Mouse (Mus musculus) embryonic stem cell, embryonic (primary cell): ENCODE data around the gene Gm48552.

Experiments used
- CTCF ChIA-PET, 4 experiments: fragments of 300-600 bp in 2 of 4; fragments of 350-600 bp in 2 of 4; sonication (Branson Sonifier 250); formaldehyde crosslinking; loops; one replicate each; lab custom pipeline; 2022; ENCODE audit warnings: inconsistent platforms in 2 of 4; lab: Charles Lee
- POLR2A ChIA-PET, 4 experiments: fragments of 300-600 bp in 2 of 4; fragments of 350-600 bp in 2 of 4; sonication (Branson Sonifier 250); formaldehyde crosslinking; loops; one replicate each; lab custom pipeline; 2022; ENCODE audit warnings: antibody characterized with exemption in 4 of 4, inconsistent platforms in 1 of 4; lab: Charles Lee

The Gm48552 gene

DNA sequence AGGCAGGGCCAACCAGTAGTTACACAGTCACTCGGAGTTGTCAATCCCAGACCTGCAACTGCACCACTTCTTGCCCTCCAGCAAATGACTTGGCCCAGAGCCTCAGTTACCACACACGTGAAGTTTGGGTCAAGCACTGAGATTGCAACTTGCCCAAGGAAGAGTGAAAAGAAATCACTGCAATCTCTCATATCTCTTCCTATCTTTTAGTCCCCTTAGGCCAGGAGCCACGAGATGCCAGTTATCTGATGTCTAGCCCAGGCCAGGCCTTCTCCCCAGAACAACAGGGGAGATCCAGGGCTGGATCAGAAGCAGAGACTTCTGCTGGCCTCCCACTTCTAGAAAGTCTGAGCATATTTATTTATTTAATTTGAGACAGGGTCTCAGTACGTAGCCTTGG lies 33.3 kb upstream of the Gm48552 start:
- CTCF ChIA-PET, result interaction anchor here in 3 of 4 experiments (1.0 to 1.6 kb wide), 5 partner anchors 9 to 95 kb away, joined by 3 to 9 read pairs (median 5); partner anchors contain the start of gene Pip5k1c (in 2 of the 3)
- POLR2A ChIA-PET, result interaction anchor here (0.6 to 4.0 kb wide), 32 partner anchors 9 to 423 kb away, joined by 3 to 17 read pairs (median 5); partner anchors contain the start of genes 4930404N11Rik (in 4 of the 4), Cactin (in 2 of the 4), Fzr1 (in 2 of the 4) and Apba3 (in 1 of the 4)

DNA sequence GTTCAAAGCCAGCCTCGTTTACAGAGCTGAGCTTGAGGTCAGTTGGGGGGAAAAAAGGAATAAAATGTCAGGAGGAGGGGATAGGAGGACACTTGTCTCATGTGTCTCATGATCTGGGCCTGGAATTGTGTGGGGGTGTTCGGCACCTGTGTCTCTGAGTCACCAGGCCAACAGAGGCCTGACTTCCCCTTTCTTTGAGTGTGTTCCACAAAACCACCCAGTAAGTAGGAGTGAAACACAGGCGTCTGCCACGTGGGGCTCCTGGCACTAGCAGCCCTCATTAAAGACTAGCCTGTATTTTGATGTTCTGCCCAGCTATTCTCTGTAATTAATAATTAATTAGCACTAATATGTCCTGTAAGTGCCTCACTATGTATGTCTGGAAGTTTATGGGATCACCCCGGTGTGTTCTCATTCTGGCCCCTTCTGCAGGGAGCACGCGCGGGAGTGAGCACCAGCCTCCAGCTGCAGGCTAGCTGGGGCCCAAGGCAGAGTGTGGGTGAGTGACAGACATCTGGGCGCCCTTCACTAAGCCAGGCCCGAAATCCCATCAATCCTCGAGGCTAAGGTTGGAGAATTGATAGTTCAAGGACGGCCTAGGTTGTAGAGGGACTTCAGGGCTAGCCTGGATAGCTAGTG lies 32.3 kb upstream of the Gm48552 start:
- CTCF ChIA-PET, result interaction anchor here in 3 of 4 experiments (0.6 to 1.2 kb wide), 7 partner anchors 10 to 1862 kb away, joined by 3 to 5 read pairs (median 3); no protein-coding TSS in a partner anchor

DNA sequence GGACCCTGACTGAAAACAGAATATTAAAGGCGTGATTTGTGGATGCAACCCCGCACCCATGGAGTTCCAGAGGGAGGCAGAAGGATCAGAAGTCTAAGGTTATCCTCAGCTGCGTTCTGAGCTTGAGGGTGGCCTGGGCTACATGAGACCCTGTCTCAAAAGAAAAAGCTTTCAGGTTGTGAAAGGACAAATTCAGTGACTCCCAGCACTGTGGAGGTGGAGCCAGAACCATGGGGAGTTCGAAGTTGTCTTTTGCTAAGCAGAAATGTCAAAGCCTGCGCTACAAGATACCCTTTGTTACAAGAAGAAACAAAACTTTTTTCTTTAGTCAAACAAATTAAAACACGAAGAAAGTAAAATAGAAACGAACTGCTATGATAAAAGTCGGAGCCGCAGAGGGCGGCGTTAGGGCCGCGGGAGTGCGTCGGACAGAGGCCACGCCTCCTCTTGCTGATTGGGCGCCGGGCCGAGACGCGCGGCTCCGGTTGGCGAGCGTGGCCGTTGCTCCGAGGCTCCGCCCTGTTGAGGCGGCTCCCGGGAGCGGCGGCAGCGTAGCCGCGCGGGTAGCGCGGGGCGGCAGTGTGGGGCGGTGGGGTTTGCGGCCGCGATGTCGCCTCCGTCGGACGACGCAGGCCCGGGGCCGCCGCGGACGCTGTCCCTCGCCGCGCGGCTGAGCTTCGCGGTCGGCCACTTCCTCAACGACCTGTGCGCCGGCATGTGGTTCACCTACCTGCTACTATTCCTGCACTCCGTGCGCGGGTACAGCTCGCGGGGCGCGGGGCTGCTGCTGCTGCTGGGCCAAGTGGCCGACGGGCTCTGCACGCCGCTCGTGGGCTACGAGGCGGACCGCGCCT lies 31.6 kb upstream of the Gm48552 start, which contains the start of gene Mfsd12:
TSS of gene Mfsd12 (plus strand) at position 501 of the 854 bp plus-strand sequence.
- CTCF ChIA-PET, result interaction anchor here in 3 of 4 experiments (0.5 to 1.2 kb wide), 8 partner anchors 9 to 1861 kb away, joined by 3 to 5 read pairs (median 3); no protein-coding TSS in a partner anchor
- POLR2A ChIA-PET, result interaction anchor here in 3 of 4 experiments (0.8 to 2.2 kb wide), 13 partner anchors 8 to 427 kb away, joined by 3 to 11 read pairs (median 5); partner anchors contain the start of genes 4930404N11Rik (in 2 of the 3), Cactin (in 1 of the 3), Fzr1 (in 1 of the 3) and Gadd45b (in 1 of the 3)

More for the DNA sequence above, 32.3 kb upstream of the Gm48552 start:
- POLR2A ChIA-PET, result interaction anchor here in 3 of 4 experiments (0.6 to 2.2 kb wide), 14 partner anchors 9 to 427 kb away, joined by 3 to 11 read pairs (median 4); partner anchors contain the start of genes 4930404N11Rik (in 2 of the 3), Cactin (in 1 of the 3), Fzr1 (in 1 of the 3) and Gadd45b (in 1 of the 3)

DNA sequence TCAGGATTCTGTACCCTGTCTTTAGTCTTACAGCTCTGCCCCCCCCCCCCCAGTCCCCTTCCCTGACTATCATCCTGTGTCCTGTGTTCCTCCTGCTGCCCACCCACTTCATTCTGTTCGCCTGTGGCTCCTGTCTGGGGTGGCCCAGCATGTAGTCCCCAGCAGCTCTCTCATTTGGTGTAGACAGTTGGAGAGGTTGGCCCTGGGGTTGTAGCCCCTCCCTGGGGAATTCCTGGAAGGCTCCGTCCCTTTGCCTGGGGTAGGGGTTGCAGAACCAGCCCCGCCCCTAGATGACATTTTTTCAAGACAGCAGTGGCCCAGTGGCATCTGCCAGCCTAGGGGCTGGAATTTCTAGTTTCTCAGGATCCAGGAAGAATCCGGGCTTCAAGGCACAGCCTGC lies 30.6 kb upstream of the Gm48552 start:
- POLR2A ChIA-PET, result interaction anchor here in 2 of 4 experiments (0.6 to 5.1 kb wide), 7 partner anchors 8 to 41 kb away, joined by 3 to 31 read pairs (median 5); partner anchors contain the start of genes Fzr1 (in 2 of the 2), 4930404N11Rik (in 1 of the 2) and Cactin (in 1 of the 2)
- CTCF ChIA-PET, result interaction anchor here in 2 of 4 experiments (0.7 to 1.3 kb wide), 3 partner anchors 12 to 166 kb away, joined by 3 to 5 read pairs (median 3); partner anchors contain the start of gene Pip5k1c (in 1 of the 2)

DNA sequence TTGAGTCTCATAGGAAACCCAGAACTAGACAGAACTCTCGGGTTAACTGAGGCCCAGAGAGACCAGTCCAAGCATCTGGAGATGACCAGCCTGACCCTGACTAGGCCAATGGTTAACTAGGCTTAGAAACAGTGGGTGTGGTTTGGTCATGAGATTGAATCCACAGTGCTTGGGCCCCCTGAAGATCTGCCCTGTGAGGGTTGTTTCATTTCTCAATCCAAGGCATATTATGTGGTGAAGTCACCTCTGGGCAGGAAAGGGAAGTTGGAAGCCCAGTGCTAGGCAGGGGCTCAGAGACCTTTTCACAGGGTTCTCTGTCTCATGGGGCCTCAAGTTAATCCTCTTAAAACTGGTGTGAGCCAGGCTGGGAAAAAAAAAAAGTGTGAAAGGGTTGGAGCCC lies 30.0 kb upstream of the Gm48552 start:
- ChIA-PET POLR2A (interaction anchor here in 2 of 4 experiments (0.5 to 5.1 kb wide), 5 partner anchors 13 to 1655 kb away, joined by 3 to 31 read pairs (median 3); partner anchors contain the start of genes Cactin (in 1 of the 2) and Fzr1 (in 1 of the 2)), CTCF (interaction anchor here in 2 of 4 experiments (0.6 to 1.3 kb wide), 4 partner anchors 12 to 373 kb away, joined by 3 to 5 read pairs (median 3); partner anchors contain the start of gene Pip5k1c (in 1 of the 2))

DNA sequence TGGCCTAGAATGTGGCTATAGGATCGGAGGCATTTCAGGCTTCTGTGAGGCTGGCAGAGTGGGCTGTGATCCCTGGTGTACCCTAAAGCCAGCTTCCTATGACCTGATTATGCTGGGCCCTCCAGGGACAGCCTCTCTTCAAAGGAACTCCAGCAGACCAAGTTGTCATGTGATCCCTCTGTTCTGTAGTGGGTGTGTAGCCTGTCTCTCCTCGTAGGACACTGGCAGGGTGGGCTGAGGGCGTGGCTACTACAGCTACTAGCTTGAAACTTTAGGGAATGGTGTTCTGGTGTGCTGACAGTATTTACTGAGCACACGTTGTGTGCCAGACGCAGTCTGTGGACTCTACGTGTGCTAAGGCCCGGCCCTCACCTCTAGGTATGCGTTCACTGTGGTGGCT lies 28.1 kb upstream of the Gm48552 start:
- POLR2A ChIA-PET, result interaction anchor here in 3 of 4 experiments (0.6 to 5.5 kb wide), 24 partner anchors 9 to 1193 kb away, joined by 3 to 35 read pairs (median 4); partner anchors contain the start of genes Dohh (in 2 of the 3), Fzr1 (in 2 of the 3), Gm48551 (in 2 of the 3) and Pip5k1c (in 2 of the 3)
- CTCF ChIA-PET, result interaction anchor here in 2 of 4 experiments (0.7 to 2.2 kb wide), 10 partner anchors 10 to 71 kb away, joined by 3 to 13 read pairs (median 4); partner anchors contain the start of genes Fzr1 (in 2 of the 2), Hmg20b (in 2 of the 2), Gipc3 (in 1 of the 2) and Pip5k1c (in 1 of the 2)

DNA sequence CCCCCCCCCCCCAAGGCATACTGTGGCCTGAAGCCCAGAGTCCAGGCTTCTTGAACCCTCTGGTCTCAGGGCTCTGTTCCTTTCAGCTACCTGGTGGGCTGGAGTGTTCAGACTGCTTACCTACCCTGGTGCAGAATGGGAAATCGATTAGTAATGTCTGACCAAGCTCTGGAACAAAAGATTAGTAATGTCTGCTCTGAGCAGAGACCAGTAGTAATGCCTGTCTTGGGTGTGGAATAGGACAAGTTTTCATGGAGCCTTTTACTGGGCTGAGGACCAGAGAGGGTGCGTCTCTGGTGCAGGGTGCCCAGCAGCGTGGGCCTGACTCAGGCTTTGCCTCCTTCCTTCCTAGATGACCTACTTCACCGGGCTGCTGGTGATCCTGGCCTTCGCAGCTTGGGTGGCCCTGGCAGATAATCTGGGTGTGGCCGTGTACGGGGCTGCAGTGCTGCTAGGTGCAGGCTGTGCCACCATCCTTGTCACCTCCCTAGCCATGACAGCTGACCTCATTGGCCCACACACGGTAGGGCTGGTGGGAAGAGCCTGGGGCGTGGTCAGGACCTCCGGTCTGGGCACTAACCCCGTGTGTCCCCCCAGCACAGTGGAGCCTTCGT lies 26.4 kb upstream of the Gm48552 start:
- ChIA-PET POLR2A (interaction anchor here in 3 of 4 experiments (0.6 to 5.5 kb wide), 20 partner anchors 8 to 96 kb away, joined by 3 to 35 read pairs (median 4); partner anchors contain the start of genes Fzr1 (in 2 of the 3), Apba3 (in 1 of the 3), Cactin (in 1 of the 3) and Dohh (in 1 of the 3)), CTCF (interaction anchor here in 3 of 4 experiments (0.6 to 1.5 kb wide), 12 partner anchors 12 to 801 kb away, joined by 3 to 12 read pairs (median 3); partner anchors contain the start of genes Hmg20b (in 1 of the 3) and Pip5k1c (in 1 of the 3))

DNA sequence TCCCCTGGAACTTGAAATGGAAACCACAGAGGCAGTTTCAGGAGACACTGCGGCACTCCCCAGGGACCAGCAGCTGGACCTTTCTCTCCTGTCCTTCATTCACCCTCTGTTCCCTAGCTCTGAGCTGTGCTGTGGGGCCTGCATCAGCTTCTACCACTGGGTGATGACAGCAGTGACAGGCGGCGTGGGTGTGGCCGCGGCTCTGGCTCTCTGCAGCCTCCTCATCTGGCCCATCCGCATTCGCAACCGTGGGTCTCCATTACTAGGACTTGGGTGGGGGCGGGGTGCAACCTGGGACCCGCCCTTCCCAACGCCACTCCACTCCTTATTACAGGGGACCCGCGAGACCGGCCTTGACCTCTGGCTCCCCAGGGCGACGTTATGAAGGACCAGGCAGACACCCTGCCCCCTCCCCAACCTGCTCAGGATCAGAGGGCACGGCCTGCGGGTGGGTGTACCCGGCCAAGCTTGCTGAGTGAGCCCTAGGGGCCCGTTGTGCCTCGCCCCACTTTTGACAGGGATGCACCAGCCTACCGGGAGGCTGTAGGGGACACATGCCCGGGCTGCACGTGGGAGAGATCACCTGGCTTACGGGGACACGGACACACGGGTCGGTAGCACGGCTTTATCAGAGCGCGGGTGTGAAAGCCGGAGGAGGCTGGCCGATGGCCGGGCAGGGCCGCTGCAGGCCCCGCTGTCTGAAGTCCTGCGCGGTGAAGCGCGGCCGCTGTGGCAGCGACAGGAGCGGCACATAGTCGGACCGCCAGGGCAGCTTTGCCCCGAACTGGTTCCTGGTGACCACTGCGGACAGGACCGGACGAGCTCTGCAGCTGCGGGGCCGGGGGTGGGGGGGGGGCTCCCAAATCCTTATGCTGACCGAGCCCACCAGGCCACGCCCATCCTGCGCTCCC lies 25.1 kb upstream of the Gm48552 start:
- ChIA-PET CTCF (interaction anchor here (0.6 to 1.6 kb wide), 10 partner anchors 15 to 917 kb away, joined by 3 to 5 read pairs (median 3); partner anchors contain the start of gene Pip5k1c (in 1 of the 4)), POLR2A (interaction anchor here in 3 of 4 experiments (0.5 to 8.1 kb wide), 31 partner anchors 8 to 1484 kb away, joined by 3 to 87 read pairs (median 4); partner anchors contain the start of genes Fzr1 (in 3 of the 3), Pip5k1c (in 1 of the 3) and Zfr2 (in 1 of the 3))

DNA sequence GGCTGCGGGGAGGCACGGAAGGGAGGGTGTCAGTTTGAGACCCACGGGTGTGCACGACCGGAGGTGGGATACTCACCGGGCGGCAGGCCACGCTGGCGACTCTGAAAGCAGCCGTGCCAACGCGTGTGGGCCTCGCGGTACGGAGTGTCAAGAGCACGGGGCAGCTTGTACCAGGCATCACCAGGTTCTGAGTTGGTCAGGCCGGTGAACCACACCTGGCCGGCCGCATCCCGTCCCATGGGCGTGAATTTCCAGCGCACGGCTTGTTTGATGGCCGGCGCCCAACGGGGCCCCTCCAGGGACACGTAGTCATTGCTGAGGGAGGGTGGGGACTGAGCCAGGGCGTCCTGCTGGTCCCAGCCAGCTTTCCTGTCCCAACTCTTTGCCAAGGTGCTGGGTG lies 24.1 kb upstream of the Gm48552 start:
- CTCF ChIA-PET, result interaction anchor here in 3 of 4 experiments (0.7 to 1.6 kb wide), 5 partner anchors 14 to 178 kb away, joined by 3 to 5 read pairs (median 3); partner anchors contain the start of gene Pip5k1c (in 1 of the 3)
- POLR2A ChIA-PET, result interaction anchor here in 3 of 4 experiments (0.6 to 8.1 kb wide), 23 partner anchors 9 to 416 kb away, joined by 3 to 87 read pairs (median 4); partner anchors contain the start of genes Fzr1 (in 2 of the 3), Pip5k1c (in 1 of the 3) and Tbxa2r (in 1 of the 3)

DNA sequence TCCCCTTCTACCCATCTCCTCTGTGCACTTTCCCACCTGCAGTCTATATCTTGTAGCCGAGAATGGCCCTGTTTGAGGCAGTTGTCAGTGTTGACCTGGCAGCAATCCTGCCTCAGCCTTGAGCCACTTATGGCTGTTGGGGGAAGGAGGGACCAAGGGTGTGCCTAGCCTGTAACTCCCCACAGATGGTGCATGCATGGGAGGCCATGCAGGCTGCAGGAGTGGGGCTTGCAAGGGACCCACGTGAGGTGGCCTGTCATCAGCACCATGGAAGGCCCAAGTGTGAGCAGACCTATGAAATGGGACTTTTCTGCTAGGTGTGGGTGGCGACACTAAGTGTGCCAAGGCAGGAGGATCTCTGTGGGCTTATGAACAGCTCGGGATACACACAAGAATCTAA lies 23.7 kb upstream of the Gm48552 start:
- ChIA-PET CTCF (interaction anchor here in 1 of 4 experiments (1.0 to 1.7 kb wide), 4 partner anchors 14 to 85 kb away, joined by 3 to 8 read pairs (median 3); partner anchors contain the start of gene Pip5k1c), POLR2A (interaction anchor here (0.9 to 8.1 kb wide), 30 partner anchors 8 to 180 kb away, joined by 3 to 87 read pairs (median 6); partner anchors contain the start of genes Dohh (in 3 of the 4), Gm48551 (in 3 of the 4), Fzr1 (in 2 of the 4) and Mfsd12 (in 2 of the 4))

DNA sequence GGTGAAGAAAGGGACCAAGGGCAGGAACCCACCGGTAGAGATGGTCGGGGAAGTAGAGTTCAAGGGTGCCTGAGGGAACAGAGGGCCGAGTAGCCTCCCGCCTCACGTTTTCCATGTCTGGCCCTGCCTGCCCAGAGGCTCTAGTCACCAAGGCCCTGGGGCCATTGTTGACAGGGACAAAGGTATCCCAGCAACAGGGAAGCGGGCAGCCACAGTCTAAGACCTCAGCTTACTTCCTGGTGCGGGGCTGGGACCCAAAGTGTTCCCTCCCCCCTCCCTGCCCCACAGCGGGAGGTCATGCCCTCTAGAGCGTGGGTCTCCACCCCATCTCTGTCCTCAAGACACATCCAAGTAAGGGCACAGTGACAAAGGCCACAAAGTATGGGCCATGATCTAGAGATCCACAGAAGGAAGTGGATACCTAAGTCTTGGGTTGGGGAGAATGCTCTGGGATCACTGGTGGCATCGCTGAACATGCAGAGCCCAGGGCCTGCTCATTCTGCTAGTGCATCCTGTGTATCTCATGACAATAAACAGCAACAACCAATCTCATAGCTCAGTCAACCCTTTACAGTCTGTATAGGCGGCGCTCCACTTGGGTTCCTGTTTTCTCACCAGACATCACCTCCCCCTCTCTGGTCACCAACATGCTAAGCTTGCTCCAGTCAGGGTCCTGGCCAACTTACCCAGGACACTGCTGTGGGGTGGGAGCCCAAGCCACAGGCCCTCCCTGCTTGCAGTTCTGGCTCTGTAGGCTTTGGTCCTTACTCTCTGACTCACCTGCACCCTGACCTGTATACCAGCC lies 22.9 kb upstream of the Gm48552 start, which contains the start of gene 4930404N11Rik:
TSS of gene 4930404N11Rik (minus strand) at position 145 of the 805 bp plus-strand sequence.
- POLR2A ChIA-PET, result interaction anchor here (0.6 to 8.1 kb wide), 47 partner anchors 9 to 181 kb away, joined by 3 to 87 read pairs (median 4); partner anchors contain the start of genes Dohh (in 3 of the 4), Gm48551 (in 3 of the 4), Fzr1 (in 2 of the 4) and Mfsd12 (in 2 of the 4)
- CTCF ChIA-PET, result interaction anchor here in 1 of 4 experiments (0.6 to 1.7 kb wide), 8 partner anchors 9 to 480 kb away, joined by 3 to 8 read pairs (median 3); partner anchors contain the start of genes Celf5, Gipc3, Hmg20b and Pip5k1c

DNA sequence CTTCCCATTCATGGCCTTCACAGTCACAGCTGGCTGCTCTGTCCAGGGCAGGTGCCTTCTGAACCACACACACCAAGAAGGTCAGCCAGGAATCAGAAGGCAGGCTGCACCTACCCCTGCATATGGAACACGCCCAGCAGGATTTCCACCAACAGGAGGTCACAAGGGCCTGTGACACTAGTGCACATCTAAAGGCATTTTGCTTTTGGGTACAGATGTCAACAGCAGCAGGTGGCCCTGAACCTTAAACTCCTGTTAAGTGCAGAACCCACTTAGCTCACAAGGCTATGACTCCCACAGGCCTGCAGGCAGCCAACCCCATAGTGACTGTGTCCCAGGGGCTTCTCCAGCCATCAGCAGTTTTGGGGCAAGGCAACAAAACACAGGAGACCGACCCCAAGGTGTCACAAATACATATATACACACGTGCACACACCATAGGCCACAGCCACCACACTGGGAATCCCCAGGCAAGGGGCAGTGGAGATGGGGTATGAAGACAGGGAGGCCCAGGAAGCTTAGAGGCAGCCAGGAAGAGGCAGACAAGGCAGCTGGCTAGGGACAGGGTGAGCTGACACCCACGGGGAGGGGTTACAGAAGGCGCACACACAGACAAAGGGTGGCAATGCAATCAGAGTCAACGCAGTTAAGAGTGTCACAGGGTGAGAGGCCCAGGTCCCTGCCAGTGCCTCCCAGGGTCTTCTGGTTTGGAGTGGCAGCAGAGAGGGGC lies 22.2 kb upstream of the Gm48552 start:
- CTCF ChIA-PET, result interaction anchor here in 1 of 4 experiments (0.6 to 1.7 kb wide), 6 partner anchors 10 to 74 kb away, joined by 3 to 8 read pairs (median 4); partner anchors contain the start of genes Gipc3, Hmg20b and Pip5k1c
- POLR2A ChIA-PET, result interaction anchor here (0.6 to 8.1 kb wide), 44 partner anchors 10 to 174 kb away, joined by 3 to 87 read pairs (median 4); partner anchors contain the start of genes Dohh (in 3 of the 4), Gm48551 (in 3 of the 4), Cactin (in 2 of the 4) and Fzr1 (in 2 of the 4)

DNA sequence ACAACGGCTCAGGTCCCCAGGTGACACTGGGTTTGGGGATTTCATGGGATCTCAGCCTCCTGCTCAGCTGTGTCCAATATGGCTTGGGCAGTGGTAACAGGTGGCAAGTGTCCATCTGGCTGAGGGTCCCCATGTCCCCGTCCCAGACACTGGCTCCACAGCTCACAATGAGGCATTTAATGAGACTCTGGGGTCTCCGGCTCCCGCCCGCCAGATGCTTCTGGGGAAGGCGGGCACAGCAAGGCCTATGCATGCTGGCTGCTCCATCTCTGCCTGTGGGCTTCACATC lies 21.7 kb upstream of the Gm48552 start:
- CTCF ChIA-PET, result interaction anchor here in 1 of 4 experiments (0.7 to 1.7 kb wide), 3 partner anchors 10 to 62 kb away, joined by 3 to 6 read pairs (median 4); partner anchors contain the start of gene Hmg20b
- POLR2A ChIA-PET, result interaction anchor here (0.8 to 8.1 kb wide), 24 partner anchors 9 to 174 kb away, joined by 3 to 87 read pairs (median 5); partner anchors contain the start of genes Fzr1 (in 2 of the 4), Pip5k1c (in 2 of the 4), Cactin (in 1 of the 4) and Dohh (in 1 of the 4)
